Mouse (Mus musculus): ENCODE data around the gene Tanc1. TPM values are rescaled to one million over a fixed set of nuclear protein-coding genes. Genes with fewer than 3 reads are reported as not detected.
"Not testable (repeated sequence)": the region's sequence is repeated elsewhere in the genome, so short reads cannot be mapped to it uniquely, and the experiment has no call there.

The Tanc1 gene
- 10 to 100 TPM; 17.7 to 27.5 TPM for total RNA-seq (2021)

DNA sequence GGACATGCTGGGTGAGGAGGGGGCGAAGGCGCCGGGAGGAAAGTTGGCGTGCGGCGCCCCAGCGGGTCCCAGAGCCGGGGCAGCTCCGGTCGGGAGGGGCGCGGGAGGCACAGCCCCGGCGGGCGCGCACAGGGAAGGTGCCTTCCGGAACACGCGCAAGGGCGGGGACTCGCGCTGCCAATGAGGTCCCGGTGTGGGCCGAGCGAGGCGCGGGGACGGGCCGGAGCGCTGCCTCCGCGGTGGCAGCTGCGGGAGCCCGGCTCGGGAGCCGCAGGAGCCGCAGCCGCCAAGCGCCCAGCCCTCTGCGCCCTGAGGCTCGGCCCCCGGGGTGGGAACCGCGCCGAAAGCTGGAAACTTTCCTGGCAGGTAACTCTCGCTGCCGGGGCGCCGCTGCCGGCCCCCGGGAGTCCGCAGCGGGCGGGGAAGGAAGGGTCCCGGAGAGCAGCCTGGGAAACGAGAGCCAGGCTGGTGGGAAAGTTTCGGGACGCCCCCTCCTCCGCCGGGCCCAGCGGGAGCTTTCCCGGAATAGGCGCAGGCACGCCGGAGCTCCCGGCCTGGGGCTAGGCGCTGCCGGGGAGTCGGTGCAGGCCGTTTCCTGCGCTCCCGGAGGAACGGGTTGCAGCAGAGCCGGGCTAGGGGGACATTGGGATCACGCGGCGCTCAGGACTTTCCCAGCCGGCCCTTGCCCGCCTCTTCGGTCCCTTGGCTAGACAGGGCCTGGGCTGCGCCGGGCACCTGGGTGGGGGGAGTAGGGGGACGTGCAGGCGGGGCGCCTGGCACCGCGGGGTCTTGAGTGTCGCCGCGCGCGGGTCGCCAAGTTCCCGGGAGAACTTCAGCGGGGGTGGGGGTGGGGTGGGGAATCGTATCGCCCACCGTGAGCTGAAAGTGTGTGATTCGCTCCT, at the start of gene Tanc1:
TSS of gene Tanc1 (plus strand) at position 212 of the 902 bp plus-strand sequence.
- DNase-seq (ENCODE audit: low spot score in 2 of 2) = peak; percentile 80 to 83
- intact Hi-C loops (cut with DNase I) = loop anchor here (5.0 kb wide), 3 partner anchors 40 to 135 kb away; no protein-coding TSS in a partner anchor

DNA sequence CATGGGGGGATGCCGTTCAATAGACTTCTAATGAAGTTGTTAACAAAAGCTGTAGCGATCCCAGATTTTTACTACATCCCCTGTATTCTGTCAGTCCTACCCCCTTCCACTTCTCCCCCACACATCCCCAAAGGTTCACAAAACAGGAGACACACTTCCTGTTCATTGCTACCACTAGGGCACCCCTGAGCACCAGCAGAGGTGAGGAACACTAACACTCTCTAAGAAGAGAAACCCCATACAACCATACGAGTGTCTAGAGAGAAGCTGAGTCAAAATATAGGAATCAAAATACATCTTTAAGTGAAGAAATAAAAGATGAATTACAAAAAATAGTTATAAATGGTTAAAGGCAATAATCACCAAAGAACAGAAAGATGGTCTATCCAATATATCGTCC, 49.6 kb upstream of the Tanc1 start:
- no peak for DNase-seq (ENCODE audit: low spot score in 2 of 2)
- intact Hi-C loops (cut with DNase I) = no loop called here

DNA sequence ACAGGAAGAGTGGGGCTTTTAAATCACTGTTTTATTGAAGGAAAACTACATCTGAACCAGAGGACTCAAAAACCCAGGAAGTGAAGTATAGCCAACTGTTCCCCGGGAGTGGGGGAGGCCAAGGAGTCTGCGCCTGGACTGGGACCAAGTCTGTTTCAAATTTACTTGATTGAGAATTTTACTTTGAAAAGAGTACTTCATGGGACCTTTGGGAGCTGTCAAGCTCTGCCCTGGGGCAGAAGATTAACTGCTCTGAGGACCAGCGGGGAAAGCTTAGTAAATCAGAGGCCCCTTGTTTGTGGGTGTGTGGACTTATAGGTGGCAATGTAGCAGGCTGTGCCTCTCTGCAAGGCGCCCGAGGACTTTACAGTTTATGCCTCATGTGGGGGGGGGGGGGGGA, 49.1 kb upstream of the Tanc1 start:
- intact Hi-C loops (cut with DNase I) = no loop called here
- DNase-seq (ENCODE audit: low spot score in 2 of 2) = no peak

DNA sequence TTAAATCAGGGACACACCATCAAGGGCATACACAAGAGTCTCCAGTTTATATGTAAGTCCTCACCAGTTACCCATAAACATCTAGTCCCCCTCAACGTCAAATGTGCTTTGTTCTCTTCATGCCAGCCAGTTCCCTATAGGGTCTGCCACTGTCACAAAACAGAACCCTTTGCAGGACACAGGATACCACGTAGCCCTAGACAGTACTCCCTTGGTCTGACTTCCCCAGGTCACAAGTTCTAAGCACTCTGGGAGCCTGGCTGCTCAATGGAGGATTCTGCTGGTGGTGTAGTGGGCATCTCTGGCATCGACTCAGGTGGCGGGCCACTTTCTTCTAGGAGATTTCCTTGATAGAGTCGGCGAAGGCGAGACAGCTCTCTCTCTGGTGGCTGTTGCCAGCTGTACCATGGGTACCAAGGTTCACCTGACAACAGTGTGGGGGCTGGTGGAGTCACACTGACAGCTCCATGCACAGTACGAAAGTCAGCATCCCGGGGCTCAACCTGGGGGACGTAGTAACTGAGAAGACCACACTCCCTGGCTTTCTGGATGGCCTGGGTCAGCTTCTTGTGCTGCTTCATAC, 47.7 kb upstream of the Tanc1 start:
- intact Hi-C loops (cut with DNase I); DNase-seq (ENCODE audit: low spot score in 2 of 2): not testable (repeated sequence)

DNA sequence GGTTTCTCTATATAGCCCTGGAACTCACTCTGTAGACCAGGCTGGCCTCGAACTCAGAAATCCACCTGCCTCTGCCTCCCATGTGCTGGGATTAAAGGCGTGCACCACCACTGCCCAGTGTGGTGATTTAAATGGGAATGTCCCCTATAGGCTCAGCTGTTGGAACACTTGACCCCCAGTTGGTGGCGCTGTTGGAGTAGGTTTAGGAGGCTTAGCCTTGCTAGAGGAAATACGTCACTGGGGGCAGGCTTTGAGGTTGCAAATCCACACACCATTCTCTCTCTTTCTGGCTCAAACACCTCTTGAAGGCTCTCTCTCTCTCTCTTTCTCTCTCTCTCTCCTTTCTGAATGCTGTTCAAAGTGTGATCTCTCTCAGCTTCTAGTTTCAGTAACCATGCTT, 46.9 kb upstream of the Tanc1 start:
- intact Hi-C loops (cut with DNase I) = no loop called here
- no peak for DNase-seq (ENCODE audit: low spot score in 2 of 2)

DNA sequence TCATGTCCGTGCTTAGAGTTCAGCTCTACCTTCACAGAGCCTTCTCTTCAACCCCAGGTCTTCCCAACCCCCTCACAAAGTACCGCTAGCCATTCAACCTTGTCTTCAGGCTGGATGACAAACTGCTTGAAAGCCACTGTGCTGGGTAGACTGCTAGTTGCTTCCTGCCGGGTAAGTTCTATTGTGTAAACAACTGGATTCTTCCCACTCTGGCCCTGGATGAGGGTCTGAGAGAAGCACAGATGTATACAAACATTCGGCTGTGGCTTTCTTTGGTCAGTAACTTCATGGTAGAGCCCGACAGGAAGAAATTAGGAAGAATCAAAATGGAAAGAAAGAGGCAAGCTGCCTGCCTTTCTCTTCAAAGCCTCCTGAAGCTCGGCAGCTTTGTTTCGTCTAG, 30.9 kb upstream of the Tanc1 start:
- no peak for DNase-seq (ENCODE audit: low spot score in 2 of 2)
- intact Hi-C loops (cut with DNase I) = no loop called here

DNA sequence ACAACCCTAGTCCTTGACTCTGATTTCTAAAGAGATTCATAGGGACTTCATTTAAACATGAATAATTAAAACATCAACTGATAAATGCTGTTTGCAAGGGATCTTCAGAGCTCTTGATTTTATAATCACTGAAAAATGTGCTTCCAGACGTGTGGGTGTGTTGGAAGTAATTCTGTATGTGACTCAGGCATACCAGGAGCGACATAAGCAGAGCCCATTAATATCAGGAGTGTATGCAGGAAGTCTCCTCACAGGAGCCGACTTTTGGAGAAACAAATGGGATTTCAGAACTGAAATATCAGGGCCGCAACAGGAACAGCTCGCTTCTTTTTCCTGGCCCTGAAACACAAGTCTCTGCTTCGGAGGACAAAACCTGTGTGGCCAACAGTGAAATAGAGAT, 27.9 kb upstream of the Tanc1 start:
- DNase-seq (ENCODE audit: low spot score in 2 of 2) = no peak
- intact Hi-C loops (cut with DNase I) = no loop called here

DNA sequence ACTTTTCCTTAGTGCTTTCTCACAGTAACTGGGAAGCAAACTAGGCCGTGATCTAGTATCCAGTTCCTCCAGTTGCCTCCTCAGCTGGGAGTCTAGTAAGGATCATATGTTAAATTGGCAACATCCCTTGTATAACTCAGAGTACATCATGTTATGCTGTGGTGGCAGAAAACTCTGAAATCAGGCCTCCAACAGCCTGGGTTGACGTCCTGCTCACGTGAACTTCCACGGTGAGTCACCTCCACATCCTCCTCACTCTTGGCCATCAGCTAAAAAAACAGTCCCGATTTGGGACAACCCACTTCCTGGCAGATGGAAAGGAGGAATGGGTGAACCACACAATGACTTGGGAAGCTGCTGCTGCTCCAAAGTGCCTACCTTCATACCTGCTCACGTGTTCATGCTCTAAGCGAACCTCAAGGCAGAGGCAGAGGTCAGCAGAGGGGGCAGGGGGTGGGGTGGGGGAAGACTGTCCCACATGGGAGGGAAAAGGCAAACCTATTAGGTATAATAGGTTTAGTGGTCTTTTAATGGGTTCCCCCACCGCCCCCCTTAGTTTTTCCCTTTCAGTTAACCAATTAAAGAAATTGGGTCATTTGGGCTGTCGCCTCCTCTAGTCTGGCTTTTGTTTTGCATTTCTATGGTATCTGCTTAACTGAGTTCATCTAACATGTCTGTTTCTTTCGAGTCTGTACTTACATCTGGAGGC, 24.3 kb upstream of the Tanc1 start:
- intact Hi-C loops (cut with DNase I) = no loop called here
- peak; percentile 37 to 51 for DNase-seq (ENCODE audit: low spot score in 2 of 2)

DNA sequence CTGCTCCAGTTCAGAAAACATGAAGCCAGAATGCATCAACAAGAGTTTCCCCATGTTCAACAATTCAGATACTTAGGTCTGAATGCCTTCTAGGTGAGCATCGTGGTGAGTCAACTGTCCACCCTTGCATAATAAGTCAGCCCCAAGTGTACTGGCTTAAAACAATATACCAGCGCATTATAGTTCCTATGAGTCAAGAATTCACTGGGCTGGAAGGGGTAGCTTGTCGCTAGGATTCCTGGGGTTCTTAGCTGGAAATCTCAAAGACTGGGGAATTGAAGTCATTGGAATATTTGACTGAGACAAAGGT, 23.8 kb upstream of the Tanc1 start:
- intact Hi-C loops (cut with DNase I) = no loop called here
- DNase-seq (ENCODE audit: low spot score in 2 of 2) = no peak

DNA sequence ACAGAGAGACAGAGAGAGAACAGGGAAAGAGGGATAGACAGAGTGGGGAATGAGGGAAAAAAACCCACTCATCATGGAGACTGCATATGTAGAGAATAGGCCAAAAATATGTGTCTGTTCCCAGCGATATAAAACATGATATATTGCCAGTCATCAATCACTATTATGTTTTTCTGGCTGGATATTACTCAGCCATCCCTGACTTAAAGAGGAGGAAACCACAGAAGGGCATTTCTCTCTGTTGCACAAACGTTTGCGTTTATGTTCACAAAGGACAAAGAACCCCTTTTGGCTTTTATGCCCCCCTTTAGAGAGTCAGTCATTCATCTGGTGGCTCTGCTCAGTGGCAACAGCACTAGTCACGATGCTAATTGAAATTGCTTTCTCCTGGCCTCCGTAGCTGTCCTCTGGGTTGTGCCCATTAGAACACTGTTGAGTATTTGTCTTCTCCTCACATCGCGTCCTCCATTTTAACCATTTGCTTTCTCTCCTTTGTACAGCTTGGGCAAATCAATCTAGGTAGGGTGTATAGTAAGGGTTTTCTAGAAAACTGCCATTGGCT, 18.4 kb upstream of the Tanc1 start:
- DNase-seq (ENCODE audit: low spot score in 2 of 2) = no peak
- intact Hi-C loops (cut with DNase I) = no loop called here

DNA sequence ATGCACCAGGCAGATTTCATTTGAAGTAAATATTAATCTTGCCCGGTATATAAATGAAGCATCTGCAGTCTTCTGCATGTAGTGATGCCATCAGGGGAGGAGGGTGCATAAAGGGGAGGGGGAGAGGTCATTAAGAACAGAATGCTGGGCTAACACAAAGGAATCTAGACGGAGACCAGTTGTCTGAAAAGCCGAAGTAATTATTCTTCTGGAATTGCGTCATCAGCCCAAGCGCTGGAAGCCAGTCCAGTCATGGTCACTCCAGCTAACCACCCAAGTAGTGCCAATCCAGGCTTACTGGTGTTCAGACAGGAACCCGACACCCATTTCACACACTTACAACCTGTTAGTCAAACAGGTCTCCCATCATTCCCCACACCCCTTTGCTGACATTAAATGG, 17.7 kb upstream of the Tanc1 start:
- DNase-seq (ENCODE audit: low spot score in 2 of 2) = no peak
- intact Hi-C loops (cut with DNase I) = no loop called here

DNA sequence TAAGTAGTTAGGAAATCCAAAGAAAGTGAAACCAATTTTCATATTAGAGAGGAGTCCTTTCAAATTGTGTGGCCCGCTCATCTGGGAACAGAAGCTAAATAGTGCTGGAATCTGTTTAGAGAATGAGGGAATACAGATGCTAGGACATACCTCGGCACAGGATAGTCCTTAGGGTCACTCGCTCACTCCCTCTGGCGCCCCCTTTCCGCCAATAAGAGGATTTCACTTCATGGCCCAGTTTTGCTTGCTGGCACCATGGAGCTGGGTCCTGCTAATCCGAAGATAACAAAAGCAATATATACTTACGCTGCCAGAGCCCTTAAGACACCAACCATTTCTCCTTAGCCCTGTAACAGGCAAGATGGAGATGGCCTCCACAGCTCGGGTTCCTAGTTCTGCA, 15.3 kb upstream of the Tanc1 start:
- intact Hi-C loops (cut with DNase I) = no loop called here

DNA sequence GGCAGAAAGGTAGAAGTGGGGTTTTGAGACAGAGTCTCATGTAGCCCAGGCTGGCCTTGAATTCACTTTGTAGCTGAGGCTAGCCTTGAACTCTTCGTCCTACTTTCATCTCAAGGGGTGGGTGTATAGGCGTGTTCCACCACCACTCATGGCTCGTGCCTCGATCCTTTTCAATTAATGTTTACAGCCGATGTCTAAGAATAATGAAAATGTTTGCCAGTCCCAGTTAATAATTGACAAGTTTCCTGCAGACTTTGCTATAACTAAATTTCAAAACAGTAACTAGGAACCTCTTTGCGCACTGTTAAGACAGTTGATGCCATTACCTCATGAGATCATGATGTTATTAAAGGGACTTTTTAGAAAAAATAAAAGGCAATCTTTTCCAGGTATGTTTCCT, 13.6 kb upstream of the Tanc1 start:
- intact Hi-C loops (cut with DNase I) = no loop called here
- DNase-seq (ENCODE audit: low spot score in 2 of 2) = no peak

More for the DNA sequence above, 15.3 kb upstream of the Tanc1 start:
- no peak for DNase-seq (ENCODE audit: low spot score in 2 of 2)

DNA sequence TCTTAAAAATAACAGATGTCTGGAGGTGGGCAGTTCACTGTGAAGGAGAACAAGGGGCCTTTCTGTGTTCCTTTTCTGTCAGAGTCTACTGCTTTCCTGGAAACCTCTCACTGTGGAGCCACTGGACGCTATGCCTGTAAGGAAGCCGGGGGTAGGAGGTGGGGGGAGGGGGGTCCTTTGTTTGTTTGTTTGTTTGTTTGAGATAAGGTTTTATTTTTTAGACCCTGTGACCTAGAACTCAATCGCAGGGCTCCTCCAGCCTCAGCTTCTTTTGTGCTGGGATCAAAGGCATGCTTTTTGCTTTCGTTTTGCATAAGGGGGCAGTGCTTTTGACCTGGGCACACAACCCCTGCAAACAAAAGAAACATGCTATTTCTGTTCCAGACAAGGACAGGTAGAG, 12.9 kb upstream of the Tanc1 start:
- intact Hi-C loops (cut with DNase I) = no loop called here
- DNase-seq (ENCODE audit: low spot score in 2 of 2) = no peak

DNA sequence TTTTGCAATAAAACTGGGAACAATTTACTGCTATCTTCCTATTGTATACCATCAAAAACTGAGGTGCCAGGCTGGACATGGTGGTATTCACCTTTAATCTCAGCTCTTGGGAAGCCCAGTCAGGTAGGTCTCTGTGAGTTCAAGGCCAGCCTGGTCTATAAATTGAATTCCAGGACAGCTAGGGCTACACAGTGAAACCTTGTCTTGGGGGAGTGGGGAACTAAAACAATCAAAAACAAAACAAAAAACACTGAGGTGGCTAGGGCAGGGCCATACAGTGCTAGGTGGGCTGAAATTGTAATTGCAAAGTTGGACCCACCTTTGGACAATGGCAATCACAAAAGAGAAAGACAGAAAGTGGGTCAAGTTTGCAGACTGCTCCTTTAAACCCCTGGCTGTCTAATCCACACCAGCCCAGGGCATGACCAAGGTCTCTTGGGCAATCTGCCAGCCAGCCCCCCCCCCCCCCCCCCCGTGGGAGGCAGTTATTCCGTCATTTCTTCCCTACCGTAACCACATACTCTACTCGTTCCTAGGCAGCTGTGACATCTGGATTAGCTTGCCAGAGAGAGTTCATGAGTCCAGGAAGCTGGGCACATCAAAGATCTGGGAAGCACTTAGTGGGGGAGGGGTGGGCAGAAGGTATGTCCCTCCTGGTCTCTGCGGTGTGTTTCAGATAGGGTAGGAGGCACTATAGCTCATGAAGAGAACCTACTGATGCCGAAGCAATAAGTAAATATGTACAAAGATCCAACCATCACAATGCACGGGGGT, 12.3 kb upstream of the Tanc1 start:
- DNase-seq (ENCODE audit: low spot score in 2 of 2) = no peak
- intact Hi-C loops (cut with DNase I) = no loop called here

DNA sequence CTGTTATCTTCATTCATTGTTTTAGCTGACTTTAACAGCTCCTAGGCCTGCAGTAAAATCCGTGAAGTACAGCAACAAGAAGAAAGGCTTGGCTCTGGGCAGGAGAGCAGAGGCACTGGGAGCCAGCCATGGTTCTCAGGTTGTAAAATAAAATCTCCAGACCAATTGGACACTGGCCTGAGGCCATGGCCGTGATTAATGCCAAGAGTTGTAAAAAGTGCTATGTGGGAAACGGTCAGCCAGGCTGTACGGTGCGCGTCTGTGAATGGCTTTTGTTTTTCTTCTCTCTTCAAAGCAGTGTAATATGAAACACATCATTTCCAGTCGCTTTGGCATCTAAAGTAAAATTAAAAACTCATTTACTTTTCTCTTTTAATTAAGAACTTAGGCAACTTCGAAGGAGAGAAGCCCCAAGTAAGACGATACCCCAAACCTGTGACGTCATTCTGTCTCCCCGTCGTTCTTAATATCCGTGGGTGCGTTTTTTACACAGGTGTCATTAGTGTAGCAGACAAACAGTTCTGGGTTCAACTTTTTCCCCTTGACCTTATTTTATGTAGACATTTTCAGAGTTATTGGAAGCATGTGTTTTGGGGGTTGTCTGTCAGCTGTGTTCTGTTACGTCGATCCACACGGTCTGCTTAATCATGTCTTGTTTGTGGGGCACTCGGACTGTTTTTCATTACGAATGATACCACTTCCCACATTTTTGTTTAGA, 11.6 kb upstream of the Tanc1 start:
- DNase-seq (ENCODE audit: low spot score in 2 of 2) = no peak
- intact Hi-C loops (cut with DNase I) = no loop called here

DNA sequence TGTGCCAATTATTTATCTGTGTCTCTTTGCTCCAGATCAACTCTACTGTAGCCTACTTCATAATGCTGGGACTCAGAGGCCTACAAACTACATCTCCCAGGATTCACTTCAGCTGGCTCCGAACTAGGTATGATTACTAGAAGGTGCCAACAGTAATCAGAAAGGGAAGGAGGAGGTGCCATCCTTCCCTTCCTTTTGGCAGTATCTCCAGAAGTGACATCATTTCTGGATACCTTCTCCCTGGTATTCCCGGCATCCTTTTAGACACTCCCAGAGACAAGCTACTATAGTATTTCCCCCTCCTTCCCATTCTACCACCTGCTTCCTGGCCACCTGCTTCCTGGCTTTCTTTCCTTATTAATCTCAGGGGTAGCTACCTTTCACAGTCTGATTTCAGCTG, 10.9 kb upstream of the Tanc1 start:
- no peak for DNase-seq (ENCODE audit: low spot score in 2 of 2)
- intact Hi-C loops (cut with DNase I) = no loop called here

DNA sequence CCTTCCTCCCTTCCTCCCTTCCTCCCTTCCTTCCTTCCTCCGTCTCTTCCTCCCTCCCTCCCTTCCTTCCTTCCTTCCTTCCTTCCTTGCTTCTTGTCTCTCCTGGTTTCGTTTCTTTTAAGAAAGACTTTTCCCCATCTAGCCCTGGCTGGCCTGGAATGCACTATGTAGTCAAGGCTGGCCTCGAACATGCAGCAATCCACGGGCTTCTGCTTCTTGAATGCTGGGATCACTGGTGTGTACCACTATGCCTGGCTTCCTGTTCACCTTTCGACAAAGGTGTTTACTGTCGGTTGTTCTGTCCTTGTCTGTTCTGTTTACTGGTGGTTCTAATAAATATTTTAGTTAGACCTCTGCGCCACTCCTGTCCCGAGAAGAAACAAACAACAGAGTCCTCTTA, 10.4 kb upstream of the Tanc1 start:
- DNase-seq (ENCODE audit: low spot score in 2 of 2) = no peak
- intact Hi-C loops (cut with DNase I) = no loop called here

DNA sequence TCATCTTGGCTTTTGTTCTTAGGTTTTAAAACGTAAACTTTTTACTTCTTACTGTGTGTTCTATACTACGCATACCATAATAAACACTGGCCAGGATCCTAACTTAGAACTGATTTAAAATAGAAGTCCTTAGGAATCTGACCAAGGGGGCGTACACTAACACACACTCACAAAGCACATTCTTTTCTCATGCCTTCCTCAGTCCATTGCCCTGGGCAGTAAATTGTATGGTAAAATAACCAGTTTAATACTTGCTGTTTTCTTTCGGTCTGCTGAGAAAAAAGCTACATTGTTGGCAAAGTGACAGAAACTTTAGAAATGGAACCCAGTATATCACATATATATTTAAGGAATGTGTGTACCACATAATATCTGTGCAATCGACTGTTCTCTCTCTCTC, 2.9 kb upstream of the Tanc1 start:
- intact Hi-C loops (cut with DNase I) = no loop called here
- no peak for DNase-seq (ENCODE audit: low spot score in 2 of 2)
